Mouse (Mus musculus) kidney, postnatal 36 days (tissue): Measurements from ENCODE around the gene Atrnl1.
A peak's percentile ranks its signal among the peaks of the same experiment; 100 is the strongest.

Source experiments
- DNase-seq, 2 experiments: peaks; one replicate each; pipeline ENCODE4 v3.0.0; 2021 to 2022; ENCODE audit warnings: mixed read lengths in 2 of 2

Gene Atrnl1

GRCm38 (mm10) chr19:57926941-57927471 lies 316.2 kb downstream of the Atrnl1 start:
- DNase-seq: no peak

GRCm38 (mm10) chr19:57927566-57928523 lies 317.0 kb downstream of the Atrnl1 start:
- DNase-seq: no peak

GRCm38 (mm10) chr19:57931626-57932025 lies 320.8 kb downstream of the Atrnl1 start:
- no peak for DNase-seq

- DNase-seq: no peak
These were observed 326.0 kb downstream of the Atrnl1 start for GRCm38 (mm10) chr19:57936865-57937264.

GRCm38 (mm10) chr19:57939166-57939565 lies 328.3 kb downstream of the Atrnl1 start:
- peak in 1 of 2 experiments; percentile 7 for DNase-seq

GRCm38 (mm10) chr19:57941529-57941928 lies 330.7 kb downstream of the Atrnl1 start:
- no peak for DNase-seq

- no peak for DNase-seq
These were observed 331.4 kb downstream of the Atrnl1 start for GRCm38 (mm10) chr19:57942281-57942680.

GRCm38 (mm10) chr19:57943308-57943707 lies 332.5 kb downstream of the Atrnl1 start:
- no peak for DNase-seq

- DNase-seq: no peak
These were observed 333.8 kb downstream of the Atrnl1 start for GRCm38 (mm10) chr19:57944680-57945079.

- no peak for DNase-seq
These were observed 334.9 kb downstream of the Atrnl1 start for GRCm38 (mm10) chr19:57945626-57946250.

- DNase-seq: no peak
These were observed 337.7 kb downstream of the Atrnl1 start for GRCm38 (mm10) chr19:57948489-57948888.

- no peak for DNase-seq
These were observed 338.6 kb downstream of the Atrnl1 start for GRCm38 (mm10) chr19:57949260-57949917.

GRCm38 (mm10) chr19:57954131-57954530 lies 343.3 kb downstream of the Atrnl1 start:
- DNase-seq: no peak

GRCm38 (mm10) chr19:57956459-57956858 lies 345.6 kb downstream of the Atrnl1 start:
- no peak for DNase-seq

GRCm38 (mm10) chr19:57957363-57957762 lies 346.5 kb downstream of the Atrnl1 start:
- no peak for DNase-seq

- DNase-seq: no peak
These were observed 347.3 kb downstream of the Atrnl1 start for GRCm38 (mm10) chr19:57958154-57958553.

- DNase-seq: no peak
These were observed 347.9 kb downstream of the Atrnl1 start for GRCm38 (mm10) chr19:57958726-57959125.

GRCm38 (mm10) chr19:57961321-57961720 lies 350.5 kb downstream of the Atrnl1 start:
- DNase-seq: no peak

GRCm38 (mm10) chr19:57961738-57962640 lies 351.2 kb downstream of the Atrnl1 start:
- DNase-seq: no peak

GRCm38 (mm10) chr19:57963874-57964273 lies 353.0 kb downstream of the Atrnl1 start:
- DNase-seq: no peak

- DNase-seq: no peak
These were observed 358.9 kb downstream of the Atrnl1 start for GRCm38 (mm10) chr19:57969766-57970165.

GRCm38 (mm10) chr19:57970342-57970895 lies 359.6 kb downstream of the Atrnl1 start:
- no peak for DNase-seq
